ENCODE assay signal across 26 mouse cellular contexts in the genomic region with DNA sequence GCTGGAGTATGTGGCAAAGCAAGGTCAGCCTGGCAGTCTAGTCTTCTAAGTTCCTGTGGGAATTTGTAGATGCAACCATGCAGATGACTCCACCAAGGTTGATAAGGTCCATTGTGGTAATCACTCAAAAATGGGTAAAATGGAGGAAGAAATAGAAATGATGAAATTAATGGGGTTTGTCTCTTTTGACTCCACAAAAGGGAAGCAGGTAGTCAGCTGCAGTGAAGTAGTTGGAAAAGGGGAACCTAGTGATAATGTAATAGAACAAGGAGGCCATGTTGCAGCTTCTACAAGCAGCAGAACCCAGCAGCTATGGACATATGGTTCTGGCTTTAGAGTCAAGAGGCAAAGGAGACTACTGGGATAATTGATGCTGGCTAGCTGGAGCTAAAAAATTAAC. TPM values are rescaled to one million over a fixed set of nuclear protein-coding genes. Genes with fewer than 3 reads are reported as not detected.
DNase-seq lines count a peak whose midpoint lies in the region; ATAC-seq lines count a peak whose summit lies in the region.
"Had no signal": no experiment of that assay in that cellular context is flagged by ENCODE, and none has a peak within 500 bp of the region (broad histone marks: within the 10 kb centered on the region; RNA-seq: fewer than 3 reads in every experiment).

No protein-coding gene starts in this region.

- no peaks in the 10 kb centered on the region for H3K4me1 ChIP-seq in heart, embryonic 11.5 days (ENCODE audit: control insufficient read depth, insufficient read depth, low read length)
- H3K4me1 ChIP-seq: embryonic facial prominence, embryonic 13.5 days; embryonic facial prominence, embryonic 15.5 days; forebrain, embryonic 10.5 days; forebrain, embryonic 12.5 days had no signal

- no peak overlapping the region for H3K9ac ChIP-seq in heart, embryonic 11.5 days (ENCODE audit: low read depth, low read length)
- H3K9ac ChIP-seq: embryonic facial prominence, embryonic 13.5 days; embryonic facial prominence, embryonic 15.5 days; forebrain, embryonic 12.5 days had no signal

- ATAC-seq in common myeloid progenitor, adult 5-6 weeks (replicated peaks; ENCODE audit: low read depth, poor library complexity, severe bottlenecking), result peak; percentile 39; the same call in 1 of the 2 replicates
- ATAC-seq in megakaryocyte, adult 5-6 weeks (ENCODE audit: poor library complexity, severe bottlenecking), result peak; percentile 95
- no peak for ATAC-seq in heart, embryonic 11.5 days (replicated peaks; ENCODE audit: insufficient number of reproducible peaks, low FRiP score, low TSS enrichment)
- ATAC-seq: activated CD4-positive, CD25-positive, alpha-beta regulatory T cell, adult 4 months; forebrain, embryonic 14.5 days; forebrain, embryonic 16.5 days; Patski had no signal

- no peaks in the 10 kb centered on the region for H3K9me3 ChIP-seq in heart, embryonic 11.5 days (replicated peaks; ENCODE audit: control insufficient read depth, low read length)
- H3K9me3 ChIP-seq: embryonic facial prominence, embryonic 13.5 days; embryonic facial prominence, embryonic 15.5 days; forebrain, embryonic 10.5 days; forebrain, embryonic 12.5 days had no signal

- peak; percentile 18 for DNase-seq in 416B (ENCODE audit: low read depth)
- DNase-seq in left cerebral cortex, postnatal 25 days (ENCODE audit: low spot score in 2 of 2), result no peak
- no peak for DNase-seq in Muller cell, postnatal 12 days (ENCODE audit: inconsistent ontology term)
- DNase-seq: adrenal gland, adult 8-10 months; adrenal gland, postnatal 14 days; adrenal gland, postnatal 36 days; cerebellum, adult 11-12 months; cerebellum, adult 2 months; cerebellum, adult 9-10 months; cerebellum, postnatal 10 days; cerebellum, postnatal 25 days; embryo, embryonic 11 days had no signal

- H3K4me3 ChIP-seq in heart, embryonic 11.5 days (ENCODE audit: low read depth, low read length), result no peak overlapping the region
- H3K4me3 ChIP-seq: embryonic facial prominence, embryonic 13.5 days; embryonic facial prominence, embryonic 15.5 days; erythroblast, embryonic 14.5 days; forebrain, embryonic 10.5 days; forebrain, embryonic 12.5 days had no signal

- intact Hi-C loops in left cerebral cortex, postnatal 25 days (cut with DNase I), result no loop called here

- no peak overlapping the region for H3K4me2 ChIP-seq in heart, embryonic 11.5 days
- H3K4me2 ChIP-seq: embryonic facial prominence, embryonic 13.5 days; embryonic facial prominence, embryonic 15.5 days; forebrain, embryonic 12.5 days had no signal

- no peak overlapping the region for H3K27ac ChIP-seq in heart, embryonic 11.5 days (ENCODE audit: low read depth, low read length)
- H3K27ac ChIP-seq: embryonic facial prominence, embryonic 13.5 days; embryonic facial prominence, embryonic 15.5 days; forebrain, embryonic 10.5 days; forebrain, embryonic 12.5 days had no signal

- H3K36me3 ChIP-seq in heart, embryonic 11.5 days (ENCODE audit: control insufficient read depth, insufficient read depth, low read length), result no peaks in the 10 kb centered on the region
- H3K36me3 ChIP-seq: embryonic facial prominence, embryonic 13.5 days; embryonic facial prominence, embryonic 15.5 days; forebrain, embryonic 10.5 days; forebrain, embryonic 12.5 days; G1E had no signal

- no peaks in the 10 kb centered on the region for H3K27me3 ChIP-seq in heart, embryonic 11.5 days (ENCODE audit: control insufficient read depth, insufficient read depth, low read length)
- H3K27me3 ChIP-seq: CH12.LX; embryonic facial prominence, embryonic 13.5 days; embryonic facial prominence, embryonic 15.5 days; forebrain, embryonic 12.5 days had no signal

RNA-seq across cellular contexts. Expression of a gene that starts 14.7 kb away (rescaled TPM):
- total RNA-seq in common myeloid progenitor, adult 5-6 weeks (2017), result 5.3 and 6.9 TPM in 2 replicates
- total RNA-seq in megakaryocyte, adult 5-6 weeks (2015), result 2.8 and 4.4 TPM in 2 replicates
- 2.5 and 4.0 TPM in 2 replicates for total RNA-seq in megakaryocyte, adult 5-6 weeks (2017)
- 4.2 and 5.3 TPM in 2 replicates for polyA plus RNA-seq in heart, embryonic 11.5 days (2014; fragmentation: Nextera tagmentation; extraction: Ambion mirVana)
- total RNA-seq in left cerebral cortex, postnatal 25 days (2021), result 10 to 100 TPM; 16.9 to 17.2 TPM
